Mouse (Mus musculus) liver, embryonic 14.5 days (tissue): ENCODE measurements around the gene Slc25a39.

ENCODE experiments used
- CTCF ChIP-seq: IDR thresholded peaks from 2 replicates; pipeline ENCODE4 v1.5.1; 2016; ENCODE audit warnings: antibody characterized with exemption, low read depth, control low read depth
- EP300 ChIP-seq: IDR thresholded peaks from 2 replicates; pipeline ENCODE4 v1.6.1; 2016; ENCODE audit warnings: antibody characterized with exemption, low read depth

- TF ChIP-seq CTCF (no peak), EP300 (no peak)
Measured at GRCm38 (mm10) chr11:102395250-102395649, 12.5 kb downstream of the Slc25a39 start.
